Mouse (Mus musculus) CH12.LX (cell line): ENCODE results near the gene Vamp9. TPM values are rescaled to one million over a fixed set of nuclear protein-coding genes. Genes with fewer than 3 reads are reported as not detected.

Experiments used
- DNase-seq: peaks from one replicate; pipeline ENCODE4 v3.0.0-alpha.2; 2013; ENCODE audit errors: extremely low read depth
- H3K27ac ChIP-seq: 2 replicates; pipeline ENCODE4 v1.5.1; 2012; ENCODE audit warnings: low read depth, mild to moderate bottlenecking, control low read depth, moderate library complexity; ENCODE audit not compliant: insufficient read depth
- H3K27me3 ChIP-seq: replicated peaks from 2 replicates; pipeline ENCODE3; 2012; ENCODE audit warnings: inconsistent platforms
- H3K36me3 ChIP-seq, 2 experiments: replicated peaks in 1 of 2; 2 replicates each; pipeline versions ENCODE3 to v1.6.1; 2012; ENCODE audit warnings: inconsistent platforms in 1 of 2, low read length in 1 of 2, mild to moderate bottlenecking in 1 of 2, mixed read lengths in 1 of 2, moderate library complexity in 1 of 2; ENCODE audit not compliant: control insufficient read depth in 1 of 2, insufficient read depth in 1 of 2
- H3K4me1 ChIP-seq, 2 experiments: 2 replicates each; pipeline ENCODE4 v1.6.1; 2012; ENCODE audit warnings: inconsistent platforms in 1 of 2, moderate library complexity in 1 of 2; ENCODE audit not compliant: insufficient read depth in 2 of 2, control insufficient read depth in 1 of 2
- H3K4me2 ChIP-seq: 2 replicates; pipeline ENCODE4 v1.6.1; 2012; ENCODE audit warnings: low read depth, mild to moderate bottlenecking, control low read depth; ENCODE audit not compliant: poor library complexity, insufficient read depth, severe bottlenecking
- H3K4me3 ChIP-seq, 3 experiments: fragments of 150-350 bp in 1 of 3; sonication (generic) in 1 of 3; replicated peaks in 1 of 3; 2 replicates each; pipeline versions ENCODE3 to v1.5.1; 2011 to 2012; ENCODE audit warnings: low read depth in 2 of 3, low read length in 2 of 3, mild to moderate bottlenecking in 2 of 3, moderate library complexity in 2 of 3, control low read depth in 1 of 3, improper control_type of control experiment in 1 of 3, inconsistent platforms in 1 of 3, mixed read lengths in 1 of 3; ENCODE audit not compliant: poor library complexity in 1 of 3
- H3K79me2 ChIP-seq: replicated peaks from 2 replicates; pipeline ENCODE4 v1.6.1; 2012; ENCODE audit warnings: mild to moderate bottlenecking, moderate library complexity; ENCODE audit not compliant: control insufficient read depth, poor library complexity, insufficient read depth, severe bottlenecking; ENCODE audit errors: extremely low read depth
- H3K9ac ChIP-seq: 2 replicates; pipeline ENCODE4 v1.6.1; 2012; ENCODE audit warnings: low read depth, mild to moderate bottlenecking, control low read depth, moderate library complexity; ENCODE audit not compliant: insufficient read depth
- H3K9me3 ChIP-seq: replicated peaks from 2 replicates; pipeline ENCODE3; 2012; ENCODE audit warnings: low read length, inconsistent platforms, mixed read lengths
- CTCF ChIP-seq, 2 experiments: IDR thresholded peaks in 1 of 2; conservative IDR thresholded peaks in 1 of 2; 2 replicates each; pipeline ENCODE4 v1.5.1; 2011 to 2012; ENCODE audit warnings: low read depth in 2 of 2, low read length in 2 of 2, improper control_type of control experiment in 1 of 2, inconsistent platforms in 1 of 2, mild to moderate bottlenecking in 1 of 2, moderate library complexity in 1 of 2
- ETS1 ChIP-seq: conservative IDR thresholded peaks from 2 replicates; pipeline ENCODE4 v1.6.1; 2012; ENCODE audit warnings: low read depth, mild to moderate bottlenecking, inconsistent platforms, low read length, improper control_type of control experiment, moderate library complexity
- GABPA ChIP-seq: IDR thresholded peaks from 2 replicates; pipeline ENCODE4 v1.6.1; 2012; ENCODE audit warnings: low read depth, low read length, improper control_type of control experiment, inconsistent platforms; ENCODE audit not compliant: insufficient replicate concordance
- HCFC1 ChIP-seq: IDR thresholded peaks from 2 replicates; pipeline ENCODE4 v1.6.1; 2012; ENCODE audit warnings: low read depth, mild to moderate bottlenecking, inconsistent platforms, low read length, improper control_type of control experiment
- IRF4 ChIP-seq: IDR thresholded peaks from 2 replicates; pipeline ENCODE4 v1.6.1; 2014; ENCODE audit warnings: low read depth, mild to moderate bottlenecking, inconsistent platforms, low read length, improper control_type of control experiment
- JUND ChIP-seq: conservative IDR thresholded peaks from 2 replicates; pipeline ENCODE4 v1.6.1; 2011; ENCODE audit warnings: low read depth, low read length, improper control_type of control experiment
- MAX ChIP-seq: IDR thresholded peaks from 2 replicates; pipeline ENCODE4 v1.6.1; 2011; ENCODE audit warnings: low read length, improper control_type of control experiment
- MEF2A ChIP-seq: IDR thresholded peaks from 2 replicates; pipeline ENCODE4 v1.6.1; 2014; ENCODE audit warnings: low read depth, mild to moderate bottlenecking, inconsistent platforms, low read length, improper control_type of control experiment, borderline replicate concordance
- NRF1 ChIP-seq: IDR thresholded peaks from 2 replicates; pipeline ENCODE4 v1.6.1; 2014; ENCODE audit warnings: low read depth, mild to moderate bottlenecking, inconsistent platforms, low read length, improper control_type of control experiment, moderate library complexity
- PAX5 ChIP-seq: IDR thresholded peaks from 2 replicates; pipeline ENCODE4 v1.6.1; 2012; ENCODE audit warnings: low read length, inconsistent platforms, mixed read lengths
- RAD21 ChIP-seq: IDR thresholded peaks from 2 replicates; pipeline ENCODE4 v1.6.1; 2011; ENCODE audit warnings: low read depth, mild to moderate bottlenecking, low read length, improper control_type of control experiment, moderate library complexity
- RCOR1 ChIP-seq: conservative IDR thresholded peaks from 2 replicates; pipeline ENCODE4 v1.6.1; 2012; ENCODE audit warnings: low read depth, mild to moderate bottlenecking, inconsistent platforms, low read length, improper control_type of control experiment
- SMC3 ChIP-seq: IDR thresholded peaks from 2 replicates; pipeline ENCODE4 v1.6.1; 2011; ENCODE audit warnings: low read depth, low read length, improper control_type of control experiment
- UBTF ChIP-seq: IDR thresholded peaks from 2 replicates; pipeline ENCODE4 v1.6.1; 2012; ENCODE audit warnings: low read depth, mild to moderate bottlenecking, inconsistent platforms, low read length, improper control_type of control experiment, moderate library complexity
- USF2 ChIP-seq: conservative IDR thresholded peaks from 2 replicates; pipeline ENCODE4 v1.6.1; 2011; ENCODE audit warnings: low read depth, low read length, improper control_type of control experiment
- ZC3H11A ChIP-seq: IDR thresholded peaks from 2 replicates; pipeline ENCODE4 v1.6.1; 2012; ENCODE audit warnings: low read depth, mild to moderate bottlenecking, inconsistent platforms, low read length, improper control_type of control experiment
- dilution Hi-C: fragments of 300-500 bp; cut with MboI; formaldehyde crosslinking; loops from 2 replicates; pipeline ENCODE4 v1.14.3; 2020; ENCODE audit warnings: low sequenced_read_pairs; ENCODE audit not compliant: extremely low pct_unique_long_range_greater_than_20kb, extremely low pct_ligation_motif_present
- in situ Hi-C: fragments of 300-500 bp; cut with MboI; formaldehyde crosslinking; loops from 3 replicates; pipeline ENCODE4 v1.14.3; 2019; ENCODE audit warnings: low sequenced_read_pairs, low pct_ligation_motif_present, low pct_unique_long_range_greater_than_20kb, mixed read lengths
- polyA plus RNA-seq: library from polyadenylated mRNA; unstranded; fragments of >175 nt; gene quantifications from 2 replicates; pipeline ENCODE4 v1.2.1, GENCODE M21; 2012; ENCODE audit warnings: low read depth; ENCODE audit not compliant: insufficient read length
- total RNA-seq, 2 experiments: library from RNA; depleted of rRNA; stranded (reverse); fragments of 300-350 nt in 1 of 2; fragments of >200 nt in 1 of 2; gene quantifications; 2 replicates each; pipeline ENCODE4 v1.2.3; 2012 to 2014

Vamp9 gene
- total and polyA plus RNA-seq, 3 experiments = not detected

- Histone ChIP-seq H3K9ac (no peak overlapping the region), H3K27ac (no peak overlapping the region), H3K79me2 (no peaks in the 10 kb centered on the region), H3K4me1 (no peaks in the 10 kb centered on the region), H3K9me3 (no peaks in the 10 kb centered on the region)
- dilution Hi-C loops (no loop called here), in situ Hi-C loops (loop anchor here (25.0 kb wide), 1 partner anchor 679 kb away; no protein-coding TSS in a partner anchor)
- peak; percentile 18 for DNase-seq
- TF ChIP-seq ZC3H11A = no peak
- TF ChIP-seq USF2 = no peak
- TF ChIP-seq RAD21 = peak; percentile 37
- TF ChIP-seq CTCF (conservative IDR thresholded peaks at IDR 0.05 in 1 of 2, IDR thresholded peaks at IDR 0.05 in 1 of 2; ENCODE audit: low read depth in 2 of 2, low read length in 2 of 2) = peak in 1 of 2 experiments; percentile 38; a peak in 2 of 4 replicates
- TF ChIP-seq, all 38 proteins: peak for 2
- H3K4me3 ChIP-seq = no peak overlapping the region
- no peaks in the 10 kb centered on the region for H3K27me3 ChIP-seq
- H3K4me2 ChIP-seq = no peak overlapping the region
- H3K36me3 ChIP-seq = no peaks in the 10 kb centered on the region
These were observed 14.3 kb upstream of the Vamp9 start for GRCm38 (mm10) chr5:99891516-99892441.

GRCm38 (mm10) chr5:99900041-99900440 is 6.0 kb upstream of the Vamp9 start:
- no peak overlapping the region for H3K27ac ChIP-seq
- TF ChIP-seq CTCF (conservative IDR thresholded peaks at IDR 0.05 in 1 of 2, IDR thresholded peaks at IDR 0.05 in 1 of 2; ENCODE audit: low read depth in 2 of 2, low read length in 2 of 2) (peak in 1 of 2 experiments; percentile 58; a peak in 2 of 4 replicates), RCOR1 (no peak), JUND (no peak), RAD21 (peak; percentile 55), SMC3 (peak; percentile 37), IRF4 (no peak)
- no peaks in the 10 kb centered on the region for H3K36me3 ChIP-seq
- in situ Hi-C loops (no loop called here), dilution Hi-C loops (no loop called here)
- no peak overlapping the region for H3K4me3 ChIP-seq
- H3K9me3 ChIP-seq = no peaks in the 10 kb centered on the region
- H3K79me2 ChIP-seq = no peaks in the 10 kb centered on the region
- H3K9ac ChIP-seq = no peak overlapping the region
- H3K27me3 ChIP-seq = peaks cover 4% of the 10 kb centered on the region
- DNase-seq = peak; percentile 31
- no peak overlapping the region for H3K4me2 ChIP-seq
- no peaks in the 10 kb centered on the region for H3K4me1 ChIP-seq

- no peaks in the 10 kb centered on the region for H3K27me3 ChIP-seq
- no peak for TF ChIP-seq USF2
- no peak for TF ChIP-seq PAX5
- TF ChIP-seq ETS1 = no peak
- TF ChIP-seq MEF2A = no peak
- TF ChIP-seq MAX = no peak
- TF ChIP-seq HCFC1 = no peak
- no peak for TF ChIP-seq GABPA
- TF ChIP-seq UBTF = no peak
- no peak for TF ChIP-seq NRF1
- in situ Hi-C loops = no loop called here
These were observed 323 bp upstream of the Vamp9 start for GRCm38 (mm10) chr5:99905731-99906130.

More at GRCm38 (mm10) chr5:99905731-99906130, 323 bp upstream of the Vamp9 start:
- H3K4me2 ChIP-seq = no peak overlapping the region
- H3K4me3 ChIP-seq = no peak overlapping the region
- no peaks in the 10 kb centered on the region for H3K79me2 ChIP-seq
- H3K4me1 ChIP-seq = no peaks in the 10 kb centered on the region
- peaks cover 8% of the 10 kb centered on the region for H3K9me3 ChIP-seq
- no peak overlapping the region for H3K27ac ChIP-seq
- no peak for DNase-seq
- dilution Hi-C loops = no loop called here
- no peak overlapping the region for H3K9ac ChIP-seq
- H3K36me3 ChIP-seq = no peaks in the 10 kb centered on the region
